Mouse (Mus musculus): ENCODE measurements at regions not wholly inside any gene's neighbourhood (a gene's known extent, or its start where the extent isn't known, plus 50 kb on each side); places are given as distances from the start of the nearest gene placed in this dataset.

DNA sequence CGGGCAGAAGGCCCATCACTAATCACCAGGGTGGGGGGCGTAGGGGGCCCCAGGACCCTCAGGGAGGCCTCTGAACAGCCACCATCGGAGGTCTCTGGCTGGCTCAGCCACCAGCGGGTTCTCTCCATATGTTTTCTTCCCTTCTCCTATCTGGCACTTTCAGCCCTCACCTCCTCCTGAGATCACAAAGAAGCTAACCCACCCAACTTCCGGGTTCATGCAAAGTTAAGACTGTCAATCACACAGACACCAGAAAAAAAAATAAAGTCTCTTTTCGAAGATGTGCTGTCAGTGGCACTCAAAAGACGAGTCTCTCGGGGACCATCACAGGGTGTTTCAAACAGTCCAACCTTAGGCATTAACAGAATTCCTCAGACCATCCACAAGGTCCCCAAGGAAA lies 314.2 kb downstream of the Sox9 start:
- 65% methylated on average over 8 of the region's 8 CpGs for WGBS
- no peak for DNase-seq (ENCODE audit: low spot score)
- Histone ChIP-seq H3K27ac (no peak overlapping the region), H3K4me3 (no peak overlapping the region), H3K4me1 (peaks cover 34% of the 10 kb centered on the region), H3K27me3 (ENCODE audit: low read depth, poor library complexity, severe bottlenecking) (no peaks in the 10 kb centered on the region), H3K9me3 (replicated peaks) (no peaks in the 10 kb centered on the region), H3K36me3 (no peaks in the 10 kb centered on the region)

GRCm38 (mm10) chr11:113098360-113098759 lies 316.3 kb downstream of the Sox9 start:
- H3K36me3 ChIP-seq, result no peaks in the 10 kb centered on the region
- H3K9me3 ChIP-seq (replicated peaks), result no peaks in the 10 kb centered on the region
- H3K27me3 ChIP-seq (ENCODE audit: low read depth, poor library complexity, severe bottlenecking), result no peaks in the 10 kb centered on the region
- WGBS, result 95% methylated on average over 2 of the region's 2 CpGs
- peaks cover 37% of the 10 kb centered on the region for H3K4me1 ChIP-seq
- DNase-seq (ENCODE audit: low spot score), result no peak
- no peak overlapping the region for H3K27ac ChIP-seq
- H3K4me3 ChIP-seq, result no peak overlapping the region

DNA sequence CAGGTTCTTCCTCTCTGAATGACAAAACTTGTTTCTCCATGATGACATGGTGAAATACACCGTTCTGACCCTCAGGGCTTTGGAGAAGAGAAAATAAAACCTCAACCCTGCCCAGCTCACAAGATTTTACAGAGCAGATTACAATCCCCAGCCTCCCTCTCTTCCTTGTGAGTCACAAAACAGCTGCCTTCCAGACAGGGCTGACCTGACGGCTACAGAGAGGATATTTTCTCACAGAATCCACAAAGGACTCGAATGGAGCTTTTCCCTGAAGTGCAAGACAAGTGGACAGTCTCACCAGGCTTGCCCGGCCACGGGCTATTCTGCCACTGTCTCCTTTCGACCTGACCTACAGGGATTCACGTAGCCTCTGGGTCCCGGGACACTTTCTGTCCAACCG lies 318.8 kb downstream of the Sox9 start:
- Histone ChIP-seq H3K4me3 (no peak overlapping the region), H3K4me1 (peaks cover 55% of the 10 kb centered on the region), H3K27me3 (ENCODE audit: low read depth, poor library complexity, severe bottlenecking) (0 out of 2 replicates have a peak, but pooled peaks cover 4% of the 10 kb centered on the region), H3K27ac (peak overlapping the region; percentile 46; the same call in 1 of the 2 replicates), H3K36me3 (no peaks in the 10 kb centered on the region), H3K9me3 (replicated peaks) (no peaks in the 10 kb centered on the region)
- no peak for DNase-seq (ENCODE audit: low spot score)
- WGBS, result 64% methylated on average over 9 of the region's 9 CpGs

- 0 out of 2 replicates have a peak, but pooled peaks cover 10% of the 10 kb centered on the region for H3K27me3 ChIP-seq (ENCODE audit: low read depth, poor library complexity, severe bottlenecking)
- H3K36me3 ChIP-seq, result no peaks in the 10 kb centered on the region
- H3K4me1 ChIP-seq, result peaks cover 53% of the 10 kb centered on the region
- no peak overlapping the region for H3K4me3 ChIP-seq
- H3K27ac ChIP-seq, result no peak overlapping the region
- WGBS, result 75% methylated on average over 11 of the region's 11 CpGs
- H3K9me3 ChIP-seq (replicated peaks), result no peaks in the 10 kb centered on the region
- DNase-seq (ENCODE audit: low spot score), result no peak
Observed at GRCm38 (mm10) chr11:113101534-113101933, 319.5 kb downstream of the Sox9 start.

DNA sequence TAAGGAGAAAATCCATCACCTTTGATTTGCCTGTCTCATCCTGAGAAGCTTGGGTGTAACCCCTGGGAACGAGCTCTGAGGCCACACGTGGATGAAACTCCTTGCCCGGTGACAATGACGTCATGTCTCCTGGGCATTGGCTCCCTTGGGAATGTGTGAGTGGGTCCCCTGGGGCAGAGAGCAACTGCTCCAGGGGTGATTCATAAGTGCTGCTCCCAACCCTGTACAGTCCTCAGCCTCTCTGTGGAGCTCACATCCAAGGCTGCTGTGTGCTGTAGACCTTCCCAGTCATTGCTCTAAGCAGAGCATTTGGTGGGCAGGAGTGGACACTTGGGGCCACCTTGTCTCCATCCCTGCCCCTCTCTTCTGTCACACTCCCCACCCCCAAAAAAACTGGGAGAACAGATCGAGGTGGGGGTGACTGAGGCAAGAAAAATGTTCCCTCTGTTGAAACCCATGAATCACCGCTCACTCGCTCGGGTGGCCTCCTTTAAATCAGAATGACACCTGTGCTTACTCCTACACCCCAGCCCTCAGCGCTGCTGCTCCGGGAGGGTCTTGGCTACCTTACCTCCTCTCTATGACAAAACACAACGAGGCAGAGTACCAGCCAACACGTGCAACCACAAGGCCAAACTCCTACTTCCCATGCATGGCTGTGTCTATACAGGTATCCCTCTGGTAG lies 321.3 kb downstream of the Sox9 start:
- peaks cover 61% of the 10 kb centered on the region for H3K4me1 ChIP-seq
- H3K27me3 ChIP-seq (ENCODE audit: low read depth, poor library complexity, severe bottlenecking), result 0 out of 2 replicates have a peak, but pooled peaks cover 14% of the 10 kb centered on the region
- WGBS, result 82% methylated on average over 12 of the region's 12 CpGs
- no peak overlapping the region for H3K27ac ChIP-seq
- H3K9me3 ChIP-seq (replicated peaks), result no peaks in the 10 kb centered on the region
- no peak overlapping the region for H3K4me3 ChIP-seq
- no peak for DNase-seq (ENCODE audit: low spot score)
- H3K36me3 ChIP-seq, result no peaks in the 10 kb centered on the region

GRCm38 (mm10) chr11:113105371-113105770 lies 323.3 kb downstream of the Sox9 start:
- Histone ChIP-seq H3K4me3 (no peak overlapping the region), H3K36me3 (no peaks in the 10 kb centered on the region), H3K9me3 (replicated peaks) (no peaks in the 10 kb centered on the region), H3K27me3 (ENCODE audit: low read depth, poor library complexity, severe bottlenecking) (0 out of 2 replicates have a peak, but pooled peaks cover 14% of the 10 kb centered on the region), H3K27ac (peak overlapping the region; percentile 40), H3K4me1 (peaks cover 73% of the 10 kb centered on the region)
- no peak for DNase-seq (ENCODE audit: low spot score)
- WGBS, result 77% methylated on average over 11 of the region's 11 CpGs

DNA sequence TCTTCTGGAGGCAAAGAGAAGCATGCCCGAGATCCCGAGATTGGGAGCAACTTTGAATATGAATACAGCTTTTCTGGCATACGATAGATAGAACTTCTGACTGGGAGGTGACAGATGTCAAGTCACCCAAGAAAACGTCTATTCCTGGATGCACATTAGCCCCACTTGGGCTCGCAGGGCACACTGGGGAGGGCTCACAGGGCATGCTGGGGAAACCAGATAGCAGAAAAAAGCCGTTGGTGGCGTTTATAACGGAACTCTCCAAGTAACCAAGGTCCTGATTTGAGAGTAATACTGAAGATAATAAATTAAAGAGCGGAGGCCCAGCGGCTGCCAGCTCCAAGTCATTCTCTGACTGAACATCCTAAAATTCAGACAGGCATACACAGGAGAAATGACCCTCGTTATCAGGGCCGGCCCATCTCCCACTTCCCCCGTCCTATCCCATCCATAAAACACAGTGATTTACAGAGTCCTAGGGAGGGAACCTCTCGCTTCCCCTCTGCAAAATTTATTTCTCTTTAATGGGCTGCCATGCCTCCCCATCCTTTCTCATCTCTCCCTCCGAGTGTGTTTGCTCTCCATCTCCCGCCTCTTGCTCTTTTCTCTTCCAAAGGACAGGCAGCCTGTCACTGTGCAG lies 325.3 kb downstream of the Sox9 start:
- Histone ChIP-seq H3K27ac (0 out of 2 replicates have a peak overlapping the region, but pooled peaks have one; percentile 15), H3K27me3 (ENCODE audit: low read depth, poor library complexity, severe bottlenecking) (0 out of 2 replicates have a peak, but pooled peaks cover 14% of the 10 kb centered on the region), H3K36me3 (no peaks in the 10 kb centered on the region), H3K9me3 (replicated peaks) (no peaks in the 10 kb centered on the region), H3K4me3 (no peak overlapping the region), H3K4me1 (peaks cover 58% of the 10 kb centered on the region)
- 37% methylated on average over 16 of the region's 16 CpGs for WGBS
- no peak for DNase-seq (ENCODE audit: low spot score)

DNA sequence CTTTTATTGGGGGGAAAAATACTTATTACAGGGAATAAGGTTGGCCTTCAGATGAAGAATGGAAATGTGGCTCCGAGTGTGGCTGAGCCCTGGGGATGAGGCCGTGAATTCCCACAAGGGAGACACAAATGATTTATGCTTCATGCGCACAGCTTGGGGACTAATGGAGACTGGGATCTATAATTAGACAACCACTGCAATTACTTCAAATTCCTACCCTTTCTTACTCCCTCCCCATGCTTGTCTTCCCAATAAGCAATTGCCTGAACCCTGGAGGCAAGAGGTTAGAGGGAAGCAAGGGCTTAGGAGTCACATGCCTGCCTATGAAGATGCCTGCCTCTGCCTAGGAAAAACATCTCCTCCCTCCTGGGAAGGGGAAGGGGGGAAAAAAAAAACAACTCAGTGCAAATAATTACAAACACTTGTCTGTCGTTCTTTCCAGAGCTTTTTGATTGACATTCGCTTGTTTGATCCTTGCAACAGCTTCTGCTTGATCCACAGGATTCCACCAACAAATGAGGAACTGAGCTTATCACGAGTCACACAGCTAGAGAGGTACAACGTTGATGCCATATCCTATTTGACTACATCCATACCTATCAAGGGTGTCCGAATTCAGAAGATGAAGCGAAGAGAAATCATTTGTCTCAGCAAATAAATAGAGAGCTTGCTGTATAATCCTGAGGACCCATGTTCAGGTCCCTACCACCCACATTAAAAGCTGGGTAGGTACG lies 326.1 kb downstream of the Sox9 start:
- no peak overlapping the region for H3K4me3 ChIP-seq
- 53% methylated on average over 10 of the region's 10 CpGs for WGBS
- H3K9me3 ChIP-seq (replicated peaks), result no peaks in the 10 kb centered on the region
- H3K27me3 ChIP-seq (ENCODE audit: low read depth, poor library complexity, severe bottlenecking), result 0 out of 2 replicates have a peak, but pooled peaks cover 14% of the 10 kb centered on the region
- H3K4me1 ChIP-seq, result peaks cover 54% of the 10 kb centered on the region
- 0 out of 2 replicates have a peak overlapping the region, but pooled peaks have one; percentile 15 for H3K27ac ChIP-seq
- no peak for DNase-seq (ENCODE audit: low spot score)
- no peaks in the 10 kb centered on the region for H3K36me3 ChIP-seq

DNA sequence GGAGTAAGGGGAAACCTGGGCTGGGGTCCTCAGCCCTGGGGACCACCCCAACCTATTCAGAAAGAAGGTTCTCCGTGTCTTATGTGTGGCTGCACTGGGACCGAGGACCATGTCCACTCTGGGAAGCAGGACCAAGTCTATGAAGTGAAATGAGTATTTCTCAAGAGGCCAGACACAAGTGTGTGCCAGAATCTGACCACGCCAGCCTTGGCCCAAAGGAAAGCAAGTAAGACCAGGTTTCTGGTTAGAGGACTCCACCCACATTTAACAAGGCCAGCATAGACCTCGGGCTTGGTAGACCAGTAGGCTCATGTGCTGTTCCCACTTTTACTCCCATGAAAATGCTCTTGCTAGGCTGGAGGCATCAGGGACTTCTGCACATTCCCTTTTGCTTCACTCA lies 327.1 kb downstream of the Sox9 start:
- Histone ChIP-seq H3K27ac (no peak overlapping the region), H3K9me3 (replicated peaks) (no peaks in the 10 kb centered on the region), H3K36me3 (no peaks in the 10 kb centered on the region), H3K4me1 (peaks cover 55% of the 10 kb centered on the region), H3K4me3 (no peak overlapping the region), H3K27me3 (ENCODE audit: low read depth, poor library complexity, severe bottlenecking) (0 out of 2 replicates have a peak, but pooled peaks cover 14% of the 10 kb centered on the region)
- 90% methylated on average over 4 of the region's 4 CpGs for whole genome bisulfite sequencing
- no peak for DNase-seq (ENCODE audit: low spot score)

- Histone ChIP-seq H3K36me3 (peaks cover 9% of the 10 kb centered on the region; the same call in 1 of the 2 replicates), H3K27ac (no peak overlapping the region), H3K27me3 (ENCODE audit: low read depth, poor library complexity, severe bottlenecking) (no peaks in the 10 kb centered on the region), H3K9me3 (replicated peaks) (no peaks in the 10 kb centered on the region), H3K4me1 (peaks cover 30% of the 10 kb centered on the region), H3K4me3 (no peak overlapping the region)
- no peak for DNase-seq (ENCODE audit: low spot score)
- 85% methylated on average over 6 of the region's 6 CpGs for WGBS
Observed at GRCm38 (mm10) chr11:113113220-113113817, 331.3 kb downstream of the Sox9 start.

DNA sequence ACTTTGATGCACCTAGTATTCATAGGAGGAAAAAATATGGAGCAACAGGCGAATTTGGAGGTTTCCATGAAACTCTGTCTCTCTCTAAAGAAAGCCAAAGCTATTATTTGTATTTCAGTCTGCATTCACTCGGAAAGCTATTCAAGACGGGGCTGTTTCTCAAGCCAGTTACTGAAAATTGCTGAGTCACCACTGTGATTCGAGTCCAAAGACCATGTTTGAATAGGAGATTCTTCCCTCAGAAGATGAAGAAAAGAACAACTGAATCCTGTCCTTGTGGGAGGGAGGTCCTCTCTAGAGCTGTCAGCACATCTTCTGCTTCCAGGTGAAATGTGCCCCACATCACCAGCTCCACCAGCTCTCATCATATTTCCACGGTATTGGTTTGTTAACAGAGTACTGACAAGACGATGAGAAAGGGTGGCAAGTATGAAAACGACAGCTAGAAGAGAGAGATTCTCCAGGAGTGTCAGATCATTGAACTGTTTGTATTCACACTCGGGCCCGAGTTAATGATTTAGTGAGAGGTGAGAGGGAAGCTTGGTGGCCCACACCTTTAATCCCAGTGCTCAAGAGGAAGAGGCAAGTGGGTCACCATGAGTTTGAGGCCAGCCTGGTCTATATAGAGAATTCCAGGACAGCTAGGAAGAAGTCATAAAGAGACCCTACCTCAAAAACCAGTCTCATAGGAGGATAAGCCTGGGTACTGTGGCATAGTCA lies 335.3 kb downstream of the Sox9 start:
- no peak overlapping the region for H3K4me3 ChIP-seq
- H3K27ac ChIP-seq, result no peak overlapping the region
- 91% methylated on average over 9 of the region's 9 CpGs for WGBS
- DNase-seq (ENCODE audit: low spot score), result no peak
- H3K4me1 ChIP-seq, result peaks cover 42% of the 10 kb centered on the region
- no peaks in the 10 kb centered on the region for H3K27me3 ChIP-seq (ENCODE audit: low read depth, poor library complexity, severe bottlenecking)
- no peaks in the 10 kb centered on the region for H3K9me3 ChIP-seq (replicated peaks)
- H3K36me3 ChIP-seq, result peaks cover 9% of the 10 kb centered on the region; the same call in 1 of the 2 replicates

DNA sequence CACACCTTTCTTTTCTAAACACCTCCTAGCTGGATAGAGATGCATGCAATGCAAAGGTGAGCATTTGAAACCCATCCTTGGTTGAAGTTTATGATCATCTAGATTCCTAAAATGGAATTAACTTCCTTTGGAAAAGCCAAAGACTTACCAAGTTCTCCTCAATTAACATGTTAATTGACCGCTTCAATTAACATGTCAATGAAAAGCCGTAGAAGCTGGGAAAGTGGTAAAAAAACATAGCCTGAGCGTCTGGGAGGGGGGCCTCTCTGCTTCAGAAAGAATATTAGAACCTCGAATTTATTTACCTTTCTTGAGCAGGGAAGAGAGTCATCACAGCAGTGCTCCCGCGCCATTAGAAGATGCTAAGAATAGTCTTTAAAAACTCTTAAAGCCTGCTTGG lies 338.5 kb downstream of the Sox9 start:
- Histone ChIP-seq H3K27me3 (ENCODE audit: low read depth, poor library complexity, severe bottlenecking) (no peaks in the 10 kb centered on the region), H3K4me3 (no peak overlapping the region), H3K27ac (peak overlapping the region; percentile 83; the same call in 1 of the 2 replicates), H3K9me3 (replicated peaks) (0 out of 2 replicates have a peak, but pooled peaks cover 2% of the 10 kb centered on the region), H3K36me3 (peaks cover 9% of the 10 kb centered on the region; the same call in 1 of the 2 replicates), H3K4me1 (peaks cover 33% of the 10 kb centered on the region)
- WGBS, result 36% methylated on average over 6 of the region's 6 CpGs
- DNase-seq (ENCODE audit: low spot score), result no peak

Data from limb, embryonic 10.5 days (tissue).